Comparison of ENCODE assay signal across 8 mouse cellular contexts in genomic region chr9:22117754-22118456, GRCm38 (mm10). TPM values are rescaled to one million over a fixed set of nuclear protein-coding genes. Genes with fewer than 3 reads are reported as not detected.
A peak's percentile ranks its signal among the peaks of the same experiment; 100 is the strongest.
DNase-seq lines count a peak whose midpoint lies in the region; ATAC-seq and TF ChIP-seq lines count a peak whose summit lies in the region.

No protein-coding gene starts in this region.

- H3K36me3 ChIP-seq in lung, postnatal 0 days (ENCODE audit: insufficient read depth, low read length) = peaks cover 10% of the 10 kb centered on the region; the same call in 1 of the 2 replicates

- H3K4me1 ChIP-seq in lung, postnatal 0 days (ENCODE audit: insufficient read depth, low read depth, low read length) = peaks cover 7% of the 10 kb centered on the region; the same call in 1 of the 2 replicates

- H3K9ac ChIP-seq in lung, postnatal 0 days (replicated peaks; ENCODE audit: low read depth) = no peak overlapping the region

- peak overlapping the region; percentile 88 for H3K4me2 ChIP-seq in lung, postnatal 0 days (replicated peaks; ENCODE audit: low read depth, low read length)

- H3K9me3 ChIP-seq in lung, postnatal 0 days (ENCODE audit: low read length) = no peaks in the 10 kb centered on the region

- H3K27me3 ChIP-seq in lung, postnatal 0 days (replicated peaks; ENCODE audit: insufficient read depth, low read length) = no peaks in the 10 kb centered on the region

- DNase-seq in ZHBTc4 (ENCODE audit: low read depth, low spot score) = peak; percentile 89
- DNase-seq in embryo, embryonic 11 days = peak; percentile 70
- DNase-seq in heart, postnatal 36 days = peak; percentile 34 to 37
- peak; percentile 42 to 55 for DNase-seq in layer of hippocampus, adult 2 months (ENCODE audit: low spot score in 2 of 2)
- peak; percentile 85 for DNase-seq in lung, postnatal 0 days (ENCODE audit: low spot score)
- peak; percentile 82 for DNase-seq in retina, postnatal 1 day
- DNase-seq in ovary, adult 18-20 months (ENCODE audit: low spot score) = no peak

- H3K27ac ChIP-seq in layer of hippocampus, adult 2 months = peak overlapping the region; percentile 96
- no peak overlapping the region for H3K27ac ChIP-seq in lung, postnatal 0 days (ENCODE audit: low read length)

- WGBS in lung, postnatal 0 days = 41% methylated on average over 10 of the region's 10 CpGs

- TF ChIP-seq EP300 in lung, postnatal 0 days (IDR thresholded peaks at IDR 0.05) = no peak

- peak; percentile 60 for ATAC-seq in CD4-positive, CD25-positive, alpha-beta regulatory T cell, adult 4 months
- no peak for ATAC-seq in lung, postnatal 0 days

- H3K4me3 ChIP-seq in layer of hippocampus, adult 2 months = peak overlapping the region; percentile 76
- H3K4me3 ChIP-seq in lung, postnatal 0 days (ENCODE audit: low read depth, low read length) = peak overlapping the region; percentile 83; the same call in 1 of the 2 replicates

- TF ChIP-seq CTCF in layer of hippocampus, adult 2 months (conservative IDR thresholded peaks at IDR 0.05) = peak; percentile 68
- TF ChIP-seq CTCF in lung, postnatal 0 days (IDR thresholded peaks at IDR 0.05) = peak; percentile 80

- intact Hi-C loops in heart, postnatal 36 days (cut with DNase I) = loop anchor here (2.0 kb wide), 2 partner anchors 19 to 33 kb away; partner anchors contain the start of gene Ecsit

RNA-seq across cellular contexts. Expression of gene Elof1, which starts 0.9 kb away (rescaled TPM):
- 10 to 100 TPM; 76.4 to 95.1 TPM for polyA plus RNA-seq in CD4-positive, CD25-positive, alpha-beta regulatory T cell, adult 4 months (2017; shearing (Covaris generic))
- total RNA-seq in heart, postnatal 36 days (2021) = 10 to 100 TPM; 37.1 to 37.8 TPM
- 10 to 100 TPM; 54.6 to 54.8 TPM for total RNA-seq in layer of hippocampus, adult 2 months (2021)
- polyA plus RNA-seq in lung, postnatal 0 days (2015; fragmentation: Nextera tagmentation; extraction: Ambion mirVana) = 188 and 191 TPM in 2 replicates

RNA-seq across cellular contexts. Expression of gene Acp5, which starts 17.6 kb away (rescaled TPM):
- polyA plus RNA-seq in CD4-positive, CD25-positive, alpha-beta regulatory T cell, adult 4 months (2017; shearing (Covaris generic)) = 100 to 1,000 TPM; 221 to 282 TPM
- 1 to 10 TPM; 1.6 to 2.3 TPM for total RNA-seq in heart, postnatal 36 days (2021)
- under 1 TPM; 0.27 to 0.69 TPM for total RNA-seq in layer of hippocampus, adult 2 months (2021)
- 8.9 and 9.1 TPM in 2 replicates for polyA plus RNA-seq in lung, postnatal 0 days (2015; fragmentation: Nextera tagmentation; extraction: Ambion mirVana)

RNA-seq across cellular contexts. Expression of gene Cnn1, which starts 18.9 kb away (rescaled TPM):
- under 1 TPM in 1 of 2 experiments, not detected in 1; 0.22 TPM for polyA plus RNA-seq in CD4-positive, CD25-positive, alpha-beta regulatory T cell, adult 4 months (2017; shearing (Covaris generic))
- total RNA-seq in heart, postnatal 36 days (2021) = 1 to 10 TPM; 7.3 to 8.8 TPM
- total RNA-seq in layer of hippocampus, adult 2 months (2021) = 1 to 10 TPM in 1 of 2 experiments, under 1 TPM in 1; 0.44 to 1.4 TPM
- 43.7 and 64.8 TPM in 2 replicates for polyA plus RNA-seq in lung, postnatal 0 days (2015; fragmentation: Nextera tagmentation; extraction: Ambion mirVana)

RNA-seq across cellular contexts. Expression of gene Ecsit, which starts 32.7 kb away (rescaled TPM):
- polyA plus RNA-seq in CD4-positive, CD25-positive, alpha-beta regulatory T cell, adult 4 months (2017; shearing (Covaris generic)) = 10 to 100 TPM; 35.8 to 55.9 TPM
- total RNA-seq in heart, postnatal 36 days (2021) = 100 to 1,000 TPM; 103 to 106 TPM
- 10 to 100 TPM; 44.7 to 47.2 TPM for total RNA-seq in layer of hippocampus, adult 2 months (2021)
- polyA plus RNA-seq in lung, postnatal 0 days (2015; fragmentation: Nextera tagmentation; extraction: Ambion mirVana) = 21.3 and 21.9 TPM in 2 replicates

RNA-seq across cellular contexts. Expression of gene Pigyl, which starts 38.7 kb away (rescaled TPM):
- polyA plus RNA-seq in CD4-positive, CD25-positive, alpha-beta regulatory T cell, adult 4 months (2017; shearing (Covaris generic)) = 10 to 100 TPM; 45.4 to 48.7 TPM
- total RNA-seq in heart, postnatal 36 days (2021) = 10 to 100 TPM; 48.3 to 52.6 TPM
- 10 to 100 TPM; 49.0 to 50.5 TPM for total RNA-seq in layer of hippocampus, adult 2 months (2021)
- polyA plus RNA-seq in lung, postnatal 0 days (2015; fragmentation: Nextera tagmentation; extraction: Ambion mirVana) = 100 and 112 TPM in 2 replicates
